Mouse (Mus musculus): ENCODE data around the gene Neurl4.
"Not testable (repeated sequence)": the region's sequence is repeated elsewhere in the genome, so short reads cannot be mapped to it uniquely, and the experiment has no call there.

Neurl4 gene

GRCm38 (mm10) chr11:69953267-69953915 lies 52.5 kb downstream of the Neurl4 start:
- no peak for DNase-seq (ENCODE audit: low read depth)

- not testable (repeated sequence) for DNase-seq (ENCODE audit: low read depth)
Observed at GRCm38 (mm10) chr11:69955618-69956017, 54.7 kb downstream of the Neurl4 start.

GRCm38 (mm10) chr11:69956218-69956617 lies 55.3 kb downstream of the Neurl4 start:
- peak; percentile 60 for DNase-seq (ENCODE audit: low read depth)

GRCm38 (mm10) chr11:69960616-69961015 lies 59.7 kb downstream of the Neurl4 start:
- DNase-seq (ENCODE audit: low read depth) = peak; percentile 39

GRCm38 (mm10) chr11:69961841-69962240 lies 61.0 kb downstream of the Neurl4 start:
- DNase-seq (ENCODE audit: low read depth) = no peak
